Mouse (Mus musculus): ENCODE measurements around the gene Rac1.

DNA sequence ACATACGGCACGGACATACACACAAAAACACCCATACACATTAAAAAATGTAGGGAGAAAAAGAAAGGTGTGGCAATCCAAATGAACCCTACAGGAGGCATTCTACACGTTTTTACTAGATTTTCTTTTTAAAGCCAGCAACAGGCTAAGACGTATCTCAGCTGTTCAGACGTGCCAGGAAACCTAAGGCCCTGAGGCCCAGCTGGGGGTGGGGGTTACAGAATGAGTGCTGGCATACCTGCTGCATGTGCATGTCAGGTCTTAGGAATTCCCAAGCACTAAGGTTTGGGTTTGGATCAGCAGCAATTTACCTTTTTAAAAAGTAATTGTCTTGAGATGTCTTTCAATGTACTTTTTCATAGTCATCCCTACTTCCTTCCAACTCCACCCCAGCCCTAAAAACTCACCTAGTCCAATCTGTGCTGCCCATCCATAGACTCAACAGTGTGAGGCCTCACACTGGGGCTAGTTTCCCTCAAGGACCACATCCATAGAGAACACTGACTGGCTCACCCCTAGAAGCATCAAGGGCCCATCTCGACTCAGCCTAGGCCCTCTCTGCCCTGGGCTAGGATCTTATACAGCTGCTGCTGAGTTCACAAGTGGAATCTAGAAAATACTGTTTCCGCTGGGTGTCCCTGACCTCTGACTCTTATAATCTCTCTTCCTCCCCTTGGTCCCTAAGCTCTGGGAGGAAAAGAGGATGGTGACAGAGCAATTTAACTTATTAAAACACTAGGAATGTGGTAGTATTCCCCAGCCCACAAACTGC, 2.2 kb downstream of the Rac1 start:
- no peak for TF ChIP-seq CTCF (IDR thresholded peaks at IDR 0.05; ENCODE audit: low read depth, low read length)
- TF ChIP-seq POLR2A (IDR thresholded peaks at IDR 0.05; ENCODE audit: extremely low read depth, insufficient read depth, low read length), result no peak

All from liver, adult 2 months (tissue).